Mouse (Mus musculus) mouse embryonic stem cell (cell line): ENCODE measurements around the gene Krt17.
"Not testable (repeated sequence)": the region's sequence is repeated elsewhere in the genome, so short reads cannot be mapped to it uniquely, and the experiment has no call there.

Experiments
- in situ Hi-C, 2 experiments: fragments of 300-500 bp; cut with MboI; formaldehyde crosslinking; loops; 1 replicate in 1 of 2; 3 replicates in 1 of 2; pipeline ENCODE4 v1.14.3; 2019 to 2020; ENCODE audit warnings: low sequenced_read_pairs in 2 of 2, low pct_unique_long_range_greater_than_20kb in 1 of 2, mixed read lengths in 1 of 2; ENCODE audit not compliant: unreplicated experiment in 1 of 2

Gene Krt17

GRCm38 (mm10) chr11:100275466-100275865, 14.6 kb upstream of the Krt17 start:
- in situ Hi-C loops, result loop anchor here in 1 of 2 experiments (25.0 kb wide), 1 partner anchor 813 kb away; no protein-coding TSS in a partner anchor

DNA sequence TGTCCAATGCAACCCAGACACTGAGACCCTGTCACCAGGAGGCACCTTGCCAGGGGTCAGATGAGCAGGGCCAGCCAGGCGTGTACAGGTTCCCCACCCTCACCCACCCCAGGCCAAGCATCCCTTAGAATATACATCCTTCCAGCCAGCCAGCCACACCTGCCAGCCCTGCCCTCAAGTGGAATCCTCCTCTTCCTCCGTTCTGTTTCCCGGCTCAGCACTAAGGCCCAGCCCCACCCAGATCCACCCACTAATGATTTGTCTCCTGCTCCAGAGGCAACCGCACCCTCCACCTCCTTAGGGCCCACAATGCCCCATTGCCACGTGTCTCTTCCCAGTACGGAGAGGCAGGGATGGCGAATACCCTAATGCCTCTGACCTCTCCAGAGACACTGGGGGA, 13.9 kb upstream of the Krt17 start:
- in situ Hi-C loops, result loop anchor here in 1 of 2 experiments (25.0 kb wide), 1 partner anchor 812 kb away; no protein-coding TSS in a partner anchor

DNA sequence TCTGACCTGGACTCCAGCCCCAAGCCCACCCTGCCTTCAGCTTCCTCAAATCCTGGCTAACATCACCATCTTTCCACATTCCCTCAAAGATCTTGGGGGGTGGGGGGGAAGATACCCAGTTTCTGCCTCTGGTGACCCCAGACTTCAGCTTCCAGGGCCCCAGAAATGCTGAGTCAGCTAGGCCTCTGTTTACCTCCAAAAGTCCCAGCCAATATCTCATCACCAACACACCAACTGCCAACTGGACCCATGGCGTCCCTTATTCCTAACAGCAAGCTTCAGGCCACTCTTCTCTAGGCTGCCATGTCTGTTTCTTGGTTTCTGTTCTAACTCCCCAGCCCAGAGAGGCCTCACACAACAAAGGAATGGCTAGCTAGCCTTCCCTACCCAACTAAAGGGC, 11.0 kb upstream of the Krt17 start:
- in situ Hi-C loops, result no loop called here

DNA sequence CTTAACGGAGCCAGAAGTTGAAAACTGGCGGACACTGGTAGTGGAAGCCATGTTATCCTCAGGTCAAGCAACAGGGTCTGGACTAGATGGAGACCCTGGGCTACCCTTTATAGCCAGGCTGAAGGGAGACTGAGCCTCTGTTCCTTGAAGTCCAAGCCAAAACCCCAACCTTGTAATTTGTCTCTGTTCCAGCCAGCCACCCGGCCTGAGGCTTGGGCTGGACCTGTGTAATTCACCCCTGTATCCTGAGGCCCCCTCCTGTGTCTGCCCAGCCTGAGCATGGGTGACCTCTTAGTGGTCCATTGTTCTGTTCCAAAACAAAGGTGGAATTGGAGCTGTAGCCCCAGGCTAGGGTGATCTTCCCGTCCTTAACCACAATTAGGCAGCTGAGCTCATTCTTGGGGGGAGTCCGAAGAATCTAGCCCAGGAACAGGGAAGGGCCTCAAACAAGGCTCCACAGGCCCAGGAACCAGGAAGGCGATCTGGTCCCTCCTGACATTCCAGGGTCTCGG, 9.0 kb upstream of the Krt17 start, which contains the start of gene Krt42:
TSS of gene Krt42 (minus strand) at position 51 of the 512 bp plus-strand sequence.
- in situ Hi-C loops, result no loop called here

DNA sequence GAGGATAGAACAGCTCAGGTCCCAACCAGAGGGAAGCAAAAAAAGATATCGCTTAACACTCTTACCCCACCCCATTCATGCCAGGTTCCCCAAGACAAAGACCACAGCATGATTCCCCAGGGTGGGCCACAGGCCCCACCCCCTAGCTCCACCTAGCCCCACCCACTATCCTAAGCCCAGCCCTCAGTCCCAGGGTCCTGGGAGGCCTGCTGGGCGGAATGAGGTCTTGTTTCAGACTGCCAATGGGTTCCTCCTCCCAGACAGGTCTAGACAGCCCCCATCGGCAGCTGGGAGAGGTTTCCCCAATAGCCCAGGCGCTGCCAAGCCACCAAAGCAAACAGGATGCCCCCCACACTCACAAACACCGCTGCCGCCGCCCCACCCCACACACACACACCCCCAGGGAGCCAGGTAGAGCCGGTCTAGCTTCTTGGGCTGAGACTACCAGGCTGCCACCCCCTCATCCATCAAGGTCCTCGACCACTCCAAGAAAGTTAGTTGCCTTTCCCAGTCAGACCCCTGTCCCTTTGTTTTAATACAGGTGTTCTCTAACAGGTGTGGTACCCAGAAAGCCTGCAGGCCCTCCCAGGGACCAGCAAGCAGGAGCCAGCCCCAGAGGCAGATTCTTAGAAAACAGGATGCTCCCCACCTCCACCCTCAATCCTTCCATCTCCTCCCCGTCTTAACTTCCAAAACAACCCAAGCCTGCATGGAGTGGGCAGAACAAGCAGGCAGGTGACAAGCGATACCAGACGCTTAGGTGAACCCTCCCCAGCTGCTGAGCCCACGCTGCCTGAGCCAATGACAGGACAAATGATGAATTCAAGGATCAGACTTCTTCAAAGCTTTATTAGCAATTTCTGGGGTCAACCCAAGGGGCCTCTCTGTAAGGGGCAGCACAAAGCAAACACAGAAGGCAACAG, 1.5 kb upstream of the Krt17 start:
- in situ Hi-C loops, result no loop called here

GRCm38 (mm10) chr11:100261235-100261605, 391 bp upstream of the Krt17 start:
- in situ Hi-C loops, result no loop called here

GRCm38 (mm10) chr11:100259079-100259478, 1.8 kb downstream of the Krt17 start:
- in situ Hi-C loops, result no loop called here

GRCm38 (mm10) chr11:100257967-100258366, 2.9 kb downstream of the Krt17 start:
- in situ Hi-C loops, result no loop called here

GRCm38 (mm10) chr11:100255514-100255913, 5.3 kb downstream of the Krt17 start:
- in situ Hi-C loops, result no loop called here

GRCm38 (mm10) chr11:100254360-100255090, 6.3 kb downstream of the Krt17 start:
- in situ Hi-C loops, result no loop called here

GRCm38 (mm10) chr11:100248852-100249465, 11.9 kb downstream of the Krt17 start, which contains the start of gene Krt16:
Gene Krt16 (minus strand): TSS chr11:100248902.
- in situ Hi-C loops, result no loop called here

DNA sequence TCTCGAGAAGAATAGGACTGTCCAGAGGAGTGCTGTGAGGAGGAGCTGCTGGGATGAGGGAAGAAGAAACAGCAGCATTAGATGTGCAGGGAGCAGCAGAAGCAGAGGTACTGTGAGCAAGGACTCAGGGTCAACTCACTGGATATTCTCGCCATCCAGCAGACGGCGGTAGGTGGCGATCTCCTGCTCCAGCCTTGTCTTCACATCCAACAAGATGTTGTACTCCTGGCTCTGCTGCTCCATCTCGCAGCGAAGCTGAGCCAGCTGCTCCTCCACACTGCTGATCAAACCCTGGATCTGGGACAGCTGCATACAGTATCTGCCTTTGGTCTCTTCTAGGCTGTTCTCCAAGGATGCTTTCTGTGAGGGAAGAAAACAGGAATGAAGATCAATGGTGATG, 14.4 kb downstream of the Krt17 start:
- in situ Hi-C loops, result not testable (repeated sequence)

- in situ Hi-C loops, result not testable (repeated sequence)
Observed at GRCm38 (mm10) chr11:100240272-100240671, 20.6 kb downstream of the Krt17 start.

GRCm38 (mm10) chr11:100221741-100222140, 39.1 kb downstream of the Krt17 start:
- in situ Hi-C loops, result no loop called here

- in situ Hi-C loops, result no loop called here
Observed at GRCm38 (mm10) chr11:100219304-100219703, 41.5 kb downstream of the Krt17 start.

GRCm38 (mm10) chr11:100208542-100208941, 52.3 kb downstream of the Krt17 start:
- in situ Hi-C loops, result no loop called here

DNA sequence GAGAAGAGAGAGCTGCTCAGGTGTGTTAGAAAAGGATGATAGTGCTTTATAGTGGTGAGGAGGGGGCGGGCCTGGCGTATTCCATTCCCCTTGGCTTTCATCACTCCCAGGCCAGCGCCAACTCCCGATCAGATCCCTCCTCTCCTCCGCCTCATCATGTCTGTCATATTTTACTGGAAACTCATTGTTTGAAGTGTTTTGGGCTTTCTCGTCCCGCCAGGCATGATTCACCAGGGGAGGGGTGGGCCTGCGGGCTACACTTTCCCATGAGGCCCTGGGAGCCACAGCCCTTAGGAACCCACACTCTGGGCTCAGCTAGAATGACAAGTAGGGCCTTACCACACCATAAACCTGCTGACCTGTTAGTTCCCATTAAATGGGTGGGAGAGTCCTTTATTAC, 53.3 kb downstream of the Krt17 start, which contains the start of gene Krt14:
TSS of gene Krt14 (minus strand) at position 51 of the 400 bp plus-strand sequence.
- in situ Hi-C loops, result no loop called here
